Mouse (Mus musculus): ENCODE measurements around the gene Rwdd4a.

Gene Rwdd4a

DNA sequence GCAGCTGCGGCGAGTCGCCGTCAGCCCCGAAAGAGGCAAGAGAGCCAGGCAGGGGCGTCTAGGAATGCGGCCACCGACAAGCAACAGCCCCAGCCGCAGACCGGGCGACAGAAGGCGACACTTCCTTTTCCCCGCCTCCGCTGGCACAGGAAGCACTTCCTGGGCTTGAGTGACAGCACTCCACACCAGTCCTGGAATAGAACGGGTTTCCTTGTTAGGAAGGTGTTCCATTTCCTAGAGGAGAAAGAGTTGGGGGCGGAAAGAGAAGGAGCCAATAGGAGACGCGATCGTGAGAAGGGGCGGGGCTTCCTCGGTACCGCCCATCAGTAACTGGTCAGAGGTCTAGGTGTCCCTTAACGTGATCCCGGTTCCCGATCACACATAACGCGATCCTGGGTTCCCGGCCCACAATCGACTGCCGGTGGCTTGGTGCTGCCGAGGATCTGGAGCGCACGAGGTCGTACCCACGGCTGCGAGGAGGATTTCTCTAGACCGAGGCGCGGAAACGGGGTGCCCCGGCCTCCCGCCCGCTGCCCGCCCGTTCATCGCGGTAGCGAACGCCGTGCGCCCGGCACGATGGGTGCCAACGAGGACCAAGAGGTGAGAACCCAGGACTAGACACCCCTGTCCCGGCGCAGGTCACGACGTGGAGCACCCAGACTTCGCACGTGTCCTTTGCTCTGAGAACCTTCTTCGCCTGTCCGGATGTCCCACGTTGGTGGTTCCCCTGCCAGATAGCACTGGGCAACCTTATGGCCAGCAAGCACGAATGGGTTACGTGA lies at the start of gene Rwdd4a, which contains the start of gene Trappc11:
Rwdd4a (plus strand) TSS at position 321 of the 782 bp plus-strand sequence.
Trappc11 (minus strand) TSS at position 127 of the 782 bp plus-strand sequence.
- DNase-seq (ENCODE audit: low spot score in 2 of 2) = peak; percentile 89 to 93

DNA sequence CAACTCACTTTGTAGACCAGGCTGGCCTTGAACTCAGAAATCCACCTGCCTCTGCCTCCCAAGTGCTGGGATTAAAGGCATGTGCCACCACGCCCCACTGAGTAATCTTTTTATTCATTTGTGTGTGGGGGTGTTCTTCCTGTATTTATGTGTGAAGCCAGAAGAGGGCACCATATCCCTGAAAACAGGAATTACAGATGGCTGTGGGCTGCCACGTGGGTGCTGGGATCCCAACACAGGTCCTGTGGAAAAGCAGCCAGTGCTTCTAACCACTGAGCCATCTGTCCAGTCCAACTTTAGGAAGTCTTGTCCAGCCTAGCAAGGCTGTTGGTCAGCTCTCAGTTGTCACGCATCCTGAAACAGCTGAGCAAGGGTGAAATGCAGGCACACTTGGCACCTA lies 46.2 kb upstream of the Rwdd4a start:
- no peak for DNase-seq (ENCODE audit: low spot score in 2 of 2)

DNA sequence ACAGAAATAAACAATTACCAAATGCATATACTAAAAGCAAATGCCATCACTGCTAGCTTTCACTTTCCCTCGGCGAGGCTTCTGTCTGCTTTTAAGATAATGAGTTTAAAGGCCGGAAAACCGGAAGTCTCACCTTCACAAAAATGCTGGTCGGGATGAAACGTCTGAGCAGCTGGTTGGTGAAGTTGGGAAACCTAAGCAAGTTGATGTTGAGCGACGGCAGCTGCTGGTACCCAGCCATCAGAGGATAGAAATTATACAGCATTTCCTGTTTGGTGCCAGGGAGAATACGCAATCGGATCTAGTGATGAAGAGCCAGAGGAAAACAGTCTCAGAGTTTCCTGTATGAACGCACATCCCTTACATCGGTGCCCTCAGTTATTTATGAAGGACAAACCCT lies 40.4 kb upstream of the Rwdd4a start:
- no peak for DNase-seq (ENCODE audit: low spot score in 2 of 2)

DNA sequence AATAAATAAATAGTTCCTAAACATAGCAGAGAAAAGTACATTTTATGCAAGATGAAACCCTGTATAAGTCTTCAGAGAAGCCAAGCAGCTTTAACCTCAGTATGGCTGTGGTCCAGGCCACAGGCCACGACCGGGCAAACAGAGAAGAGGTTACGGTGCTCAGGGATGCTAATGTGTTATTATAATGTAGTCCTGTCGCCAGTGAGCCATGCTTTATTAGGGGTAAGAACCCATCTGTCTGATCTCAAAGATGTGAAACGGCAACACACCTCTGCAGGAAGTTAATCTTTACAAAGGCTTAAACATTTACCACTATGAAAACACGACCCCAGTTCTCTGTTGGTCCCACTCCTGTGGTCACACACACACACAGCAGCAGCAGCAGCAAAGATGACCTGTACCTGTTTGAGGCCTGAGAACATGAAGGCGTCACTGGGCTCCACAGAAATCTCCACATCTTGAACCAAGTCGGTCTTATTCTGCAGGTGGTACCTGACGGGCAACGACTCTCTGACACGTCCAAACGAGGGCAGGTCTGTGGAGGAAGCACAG lies 38.8 kb upstream of the Rwdd4a start:
- no peak for DNase-seq (ENCODE audit: low spot score in 2 of 2)

DNA sequence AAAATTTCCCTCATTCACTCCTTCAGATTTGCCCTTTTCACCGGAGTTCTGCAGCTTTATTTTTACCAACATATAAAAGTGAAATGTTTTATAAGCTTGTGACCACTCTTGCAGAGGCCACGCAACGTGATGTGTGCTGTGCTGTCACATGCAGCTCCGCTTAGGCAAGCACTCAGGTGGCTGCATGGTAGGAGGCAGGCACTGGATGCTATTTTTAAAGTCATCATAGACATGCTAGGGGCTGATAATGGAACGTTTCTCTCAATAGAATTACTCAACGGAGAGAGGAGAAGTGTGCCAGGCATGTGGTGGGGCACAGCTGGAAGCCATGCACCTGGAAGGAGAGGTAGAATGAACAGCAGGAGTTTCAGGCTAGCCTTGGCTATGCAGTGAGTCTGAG lies 38.0 kb upstream of the Rwdd4a start:
- no peak for DNase-seq (ENCODE audit: low spot score in 2 of 2)

- no peak for DNase-seq (ENCODE audit: low spot score in 2 of 2)
Observed at GRCm38 (mm10) chr8:47501994-47502393, 31.5 kb upstream of the Rwdd4a start.

DNA sequence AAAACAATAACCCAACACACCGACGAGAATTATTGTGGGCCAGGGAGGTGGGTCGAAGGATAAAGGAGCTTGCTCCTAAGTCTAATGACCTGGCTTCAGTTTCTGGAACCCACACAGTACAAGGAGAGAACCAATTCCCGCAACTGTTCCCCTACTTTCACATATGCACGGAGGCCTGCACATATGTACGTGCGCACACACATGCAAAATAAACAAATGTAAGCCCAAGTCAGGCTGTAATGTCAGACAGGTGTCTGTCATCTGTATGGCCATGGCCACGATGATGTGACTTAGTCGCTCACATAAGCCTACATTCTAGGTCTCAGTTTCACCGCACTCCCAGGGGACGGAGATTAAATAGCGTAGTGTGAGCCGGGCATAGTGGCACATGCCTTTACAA lies 30.9 kb upstream of the Rwdd4a start:
- no peak for DNase-seq (ENCODE audit: low spot score in 2 of 2)

GRCm38 (mm10) chr8:47505431-47505830 lies 28.0 kb upstream of the Rwdd4a start:
- DNase-seq (ENCODE audit: low spot score in 2 of 2) = no peak

GRCm38 (mm10) chr8:47510930-47511329 lies 22.5 kb upstream of the Rwdd4a start:
- no peak for DNase-seq (ENCODE audit: low spot score in 2 of 2)

- DNase-seq (ENCODE audit: low spot score in 2 of 2) = no peak
Observed at GRCm38 (mm10) chr8:47513601-47514000, 19.9 kb upstream of the Rwdd4a start.

- DNase-seq (ENCODE audit: low spot score in 2 of 2) = no peak
Observed at GRCm38 (mm10) chr8:47528094-47528493, 5.4 kb upstream of the Rwdd4a start.

- DNase-seq (ENCODE audit: low spot score in 2 of 2) = no peak
Observed at GRCm38 (mm10) chr8:47538323-47538722, 4.9 kb downstream of the Rwdd4a start.

GRCm38 (mm10) chr8:47542746-47543145 lies 9.3 kb downstream of the Rwdd4a start:
- DNase-seq (ENCODE audit: low spot score in 2 of 2) = no peak

- DNase-seq (ENCODE audit: low spot score in 2 of 2) = peak in 1 of 2 experiments; percentile 16
Observed at GRCm38 (mm10) chr8:47544094-47544493, 10.6 kb downstream of the Rwdd4a start.

GRCm38 (mm10) chr8:47547102-47547501 lies 13.6 kb downstream of the Rwdd4a start:
- no peak for DNase-seq (ENCODE audit: low spot score in 2 of 2)

- no peak for DNase-seq (ENCODE audit: low spot score in 2 of 2)
Observed at GRCm38 (mm10) chr8:47553613-47554012, 20.1 kb downstream of the Rwdd4a start.

DNA sequence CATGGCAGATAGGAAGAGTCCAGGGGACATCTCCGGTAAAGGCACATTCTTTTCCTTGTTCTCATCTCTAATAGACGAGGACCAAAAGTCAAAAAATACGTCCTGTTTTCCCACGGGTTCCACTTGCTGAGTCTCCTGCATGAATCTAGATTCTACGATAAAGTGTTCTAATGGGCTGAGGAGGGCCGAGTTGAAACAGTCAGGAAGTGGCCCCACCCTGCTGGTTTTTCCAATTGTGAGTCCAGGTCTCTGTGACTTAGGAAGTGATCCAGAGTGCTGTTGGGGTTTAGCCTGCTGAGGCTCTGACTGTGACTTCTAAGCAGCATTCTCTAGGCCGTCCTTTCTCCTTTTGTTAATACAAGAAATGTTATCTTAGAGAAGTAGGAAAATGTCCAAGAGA lies 23.0 kb downstream of the Rwdd4a start:
- no peak for DNase-seq (ENCODE audit: low spot score in 2 of 2)

DNA sequence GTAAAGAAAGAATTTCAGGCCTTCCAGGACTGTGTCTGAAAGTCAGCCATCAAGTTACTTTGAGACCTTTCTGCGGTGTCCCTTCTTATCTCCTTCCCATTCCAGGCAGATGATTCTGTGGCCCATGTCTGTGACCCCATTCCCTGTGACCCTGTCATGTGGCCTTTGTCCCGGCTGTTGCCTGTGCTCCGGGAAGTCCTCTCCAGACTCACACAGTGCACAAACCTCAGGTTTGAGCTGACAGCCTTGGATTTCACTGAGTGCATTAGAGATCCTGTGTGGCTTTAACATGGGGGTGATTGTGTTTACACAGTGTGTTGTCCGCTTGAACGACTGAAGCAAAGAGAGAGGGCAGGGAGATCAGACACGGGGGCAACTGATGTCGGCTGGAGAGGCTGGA lies 24.8 kb downstream of the Rwdd4a start:
- DNase-seq (ENCODE audit: low spot score in 2 of 2) = no peak

- DNase-seq (ENCODE audit: low spot score in 2 of 2) = no peak
Observed at GRCm38 (mm10) chr8:47560801-47561200, 27.3 kb downstream of the Rwdd4a start.

DNA sequence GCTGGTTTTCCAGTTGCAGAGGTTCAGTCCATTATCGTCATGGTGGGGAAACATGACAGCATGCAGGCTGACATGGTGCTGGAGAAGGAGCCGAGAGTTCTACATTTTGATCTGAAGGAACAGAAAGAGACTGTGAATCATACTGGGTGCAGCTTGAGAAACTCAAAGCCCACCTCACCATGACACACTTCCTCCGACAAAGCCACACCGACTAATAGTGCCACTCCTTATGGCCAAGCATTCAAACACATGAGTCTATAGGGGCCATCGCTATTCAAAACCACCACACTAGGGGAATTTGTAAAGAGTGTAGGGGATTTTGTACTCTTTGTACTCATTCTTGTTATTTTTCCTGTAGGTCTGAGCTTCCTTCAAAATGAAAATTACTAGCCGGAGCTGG lies 33.1 kb downstream of the Rwdd4a start:
- DNase-seq (ENCODE audit: low spot score in 2 of 2) = no peak

- no peak for DNase-seq (ENCODE audit: low spot score in 2 of 2)
Observed at GRCm38 (mm10) chr8:47568098-47568497, 34.6 kb downstream of the Rwdd4a start.

DNA sequence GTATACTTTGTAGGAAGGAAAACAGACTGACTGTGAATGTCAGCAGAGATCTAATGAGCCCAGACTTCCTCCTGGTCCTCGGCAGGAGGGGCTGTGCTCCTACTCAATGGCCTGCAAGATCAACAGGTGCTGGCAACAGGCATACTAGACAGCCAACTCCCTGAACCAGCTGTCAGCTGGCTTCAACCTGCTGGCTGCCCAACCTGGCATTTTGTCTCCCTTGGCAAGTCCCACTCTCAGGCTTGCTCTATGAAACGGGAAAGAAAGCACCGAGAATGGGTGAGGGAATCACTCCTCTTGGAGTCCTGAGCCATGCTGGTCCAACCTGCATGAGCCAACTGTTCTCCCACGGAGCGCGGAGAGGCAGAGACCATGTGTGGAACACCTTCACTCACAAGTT lies 36.7 kb downstream of the Rwdd4a start:
- DNase-seq (ENCODE audit: low spot score in 2 of 2) = no peak

DNA sequence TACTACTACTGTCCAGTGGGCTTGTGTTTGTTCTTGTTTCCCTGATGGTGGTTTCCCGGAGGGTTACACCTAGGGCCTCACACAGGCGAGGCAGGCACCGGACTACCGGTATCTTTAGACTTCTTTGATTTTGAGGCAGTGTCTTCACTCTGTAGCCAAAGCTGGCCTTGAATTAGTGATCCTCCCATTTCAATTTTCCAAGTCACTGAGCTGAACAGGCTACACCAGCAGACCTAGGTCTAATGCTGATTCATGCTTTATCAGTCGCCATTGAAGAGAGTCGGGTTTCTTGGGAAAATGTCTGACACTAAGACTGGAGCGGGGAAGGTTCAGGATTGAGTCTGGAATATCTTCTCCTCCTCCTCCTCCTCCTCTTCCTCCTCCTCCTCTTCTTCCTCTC lies 40.0 kb downstream of the Rwdd4a start:
- DNase-seq (ENCODE audit: low spot score in 2 of 2) = no peak

- DNase-seq (ENCODE audit: low spot score in 2 of 2) = no peak
Observed at GRCm38 (mm10) chr8:47581454-47581853, 48.0 kb downstream of the Rwdd4a start.
